Mouse (Mus musculus) mature B cell (primary cell): Measurements from ENCODE around the gene 5430419D17Rik.

Source experiments
- in situ Hi-C: fragments of 300-500 bp; cut with MboI; formaldehyde crosslinking; loops from 2 replicates; pipeline ENCODE4 v1.14.3; 2019

5430419D17Rik gene

GRCm38 (mm10) chr7:131174121-131174520, at the start of gene 5430419D17Rik:
TSS of gene 5430419D17Rik (plus strand) at chr7:131174402.
- in situ Hi-C loops, result no loop called here

GRCm38 (mm10) chr7:131130021-131130420, 44.2 kb upstream of the 5430419D17Rik start:
- in situ Hi-C loops, result no loop called here

- in situ Hi-C loops, result no loop called here
These were observed 41.0 kb upstream of the 5430419D17Rik start for GRCm38 (mm10) chr7:131133181-131133580.

- in situ Hi-C loops, result no loop called here
These were observed 28.0 kb upstream of the 5430419D17Rik start, which contains the start of gene 4933402N03Rik for GRCm38 (mm10) chr7:131146214-131146613. TSS of gene 4933402N03Rik (minus strand) at chr7:131146314.

GRCm38 (mm10) chr7:131150179-131150578, 24.0 kb upstream of the 5430419D17Rik start:
- in situ Hi-C loops, result no loop called here

- in situ Hi-C loops, result no loop called here
These were observed 21.2 kb upstream of the 5430419D17Rik start for GRCm38 (mm10) chr7:131153044-131153443.

GRCm38 (mm10) chr7:131162251-131162650, 12.0 kb upstream of the 5430419D17Rik start:
- in situ Hi-C loops, result no loop called here

GRCm38 (mm10) chr7:131167771-131168170, 6.4 kb upstream of the 5430419D17Rik start:
- in situ Hi-C loops, result no loop called here

- in situ Hi-C loops, result no loop called here
These were observed 5.1 kb upstream of the 5430419D17Rik start for GRCm38 (mm10) chr7:131169099-131169498.

GRCm38 (mm10) chr7:131182685-131183084, 8.5 kb downstream of the 5430419D17Rik start:
- in situ Hi-C loops, result no loop called here

- in situ Hi-C loops, result no loop called here
These were observed 10.1 kb downstream of the 5430419D17Rik start for GRCm38 (mm10) chr7:131184339-131184738.

- in situ Hi-C loops, result no loop called here
These were observed 12.8 kb downstream of the 5430419D17Rik start for GRCm38 (mm10) chr7:131187047-131187446.

GRCm38 (mm10) chr7:131187996-131188395, 13.8 kb downstream of the 5430419D17Rik start:
- in situ Hi-C loops, result no loop called here

GRCm38 (mm10) chr7:131223086-131223485, 48.9 kb downstream of the 5430419D17Rik start:
- in situ Hi-C loops, result no loop called here

- in situ Hi-C loops, result no loop called here
These were observed 61.9 kb downstream of the 5430419D17Rik start for GRCm38 (mm10) chr7:131236091-131236490.

GRCm38 (mm10) chr7:131244993-131245392, 70.8 kb downstream of the 5430419D17Rik start:
- in situ Hi-C loops, result no loop called here

GRCm38 (mm10) chr7:131256841-131257240, 82.6 kb downstream of the 5430419D17Rik start:
- in situ Hi-C loops, result no loop called here

- in situ Hi-C loops, result no loop called here
These were observed 83.1 kb downstream of the 5430419D17Rik start for GRCm38 (mm10) chr7:131257309-131257708.

- in situ Hi-C loops, result no loop called here
These were observed 86.7 kb downstream of the 5430419D17Rik start for GRCm38 (mm10) chr7:131260946-131261345.

- in situ Hi-C loops, result no loop called here
These were observed 90.0 kb downstream of the 5430419D17Rik start for GRCm38 (mm10) chr7:131264251-131264650.

- in situ Hi-C loops, result no loop called here
These were observed 91.6 kb downstream of the 5430419D17Rik start for GRCm38 (mm10) chr7:131265851-131266250.

GRCm38 (mm10) chr7:131297151-131297550, 122.9 kb downstream of the 5430419D17Rik start:
- in situ Hi-C loops, result no loop called here

GRCm38 (mm10) chr7:131303340-131303739, 129.1 kb downstream of the 5430419D17Rik start:
- in situ Hi-C loops, result no loop called here

- in situ Hi-C loops, result no loop called here
These were observed 132.5 kb downstream of the 5430419D17Rik start for GRCm38 (mm10) chr7:131306733-131307132.
